Mouse (Mus musculus) heart, embryonic 10.5 days (tissue): ENCODE measurements at regions not wholly inside any gene's neighbourhood (a gene's known extent, or its start where the extent isn't known, plus 50 kb on each side); places are given as distances from the start of the nearest gene placed in this dataset.

Experiments used
- DNase-seq: peaks from one replicate; pipeline ENCODE4 v3.0.0-alpha.2; 2017; ENCODE audit warnings: low spot score
- H3K27ac ChIP-seq: fragments of 300-500 bp; sonication (generic); 2 replicates; pipeline ENCODE4 v1.5.1; 2016; ENCODE audit warnings: mild to moderate bottlenecking
- H3K27me3 ChIP-seq: fragments of 300-500 bp; sonication (generic); 2 replicates; pipeline ENCODE4 v1.6.1; 2016; ENCODE audit warnings: mild to moderate bottlenecking; ENCODE audit not compliant: poor library complexity, insufficient read depth, severe bottlenecking
- H3K36me3 ChIP-seq: fragments of 300-500 bp; sonication (generic); 2 replicates; pipeline ENCODE4 v1.6.1; 2016; ENCODE audit warnings: mild to moderate bottlenecking, moderate library complexity
- H3K4me1 ChIP-seq: fragments of 300-500 bp; sonication (generic); 2 replicates; pipeline ENCODE4 v1.6.1; 2016; ENCODE audit warnings: mild to moderate bottlenecking
- H3K4me3 ChIP-seq: fragments of 300-500 bp; sonication (generic); 2 replicates; pipeline ENCODE4 v1.5.1; 2016; ENCODE audit warnings: mild to moderate bottlenecking, moderate library complexity
- H3K9me3 ChIP-seq: fragments of 300-500 bp; sonication (generic); 2 replicates; pipeline ENCODE4 v1.6.1; 2016; ENCODE audit warnings: mild to moderate bottlenecking, moderate library complexity
- WGBS: fragments of 180-500 bp; shearing (Covaris S2); methylation state at CpG from one replicate; pipeline ENCODE4 v1.1.7; 2016; 5-methylcytosine and 5-hydroxymethylcytosine counted together

DNA sequence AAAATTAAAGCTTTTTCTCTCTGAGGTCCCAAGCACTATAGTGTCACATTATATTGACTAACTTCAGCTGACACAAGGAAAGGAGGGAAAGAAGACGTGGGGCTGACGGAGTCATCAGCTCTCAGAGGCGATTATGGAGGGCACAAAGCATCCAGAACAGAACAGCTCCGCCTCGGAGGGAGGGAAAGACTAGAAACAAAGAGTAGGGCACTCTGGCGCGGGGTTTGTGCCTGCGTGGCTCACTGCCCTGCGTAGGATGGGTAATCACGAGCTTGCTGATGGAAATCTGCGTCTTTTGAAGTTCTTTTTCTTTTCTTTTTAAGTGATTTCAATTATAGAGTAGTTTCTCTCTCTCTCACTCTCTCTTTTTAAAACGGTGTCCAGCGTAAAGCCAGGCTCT lies 243.5 kb upstream of the Gm10131 start:
- DNase-seq, result no peak
- H3K27me3 ChIP-seq, result no peaks in the 10 kb centered on the region
- H3K36me3 ChIP-seq, result no peaks in the 10 kb centered on the region
- H3K9me3 ChIP-seq, result no peaks in the 10 kb centered on the region
- no peak overlapping the region for H3K27ac ChIP-seq
- no peaks in the 10 kb centered on the region for H3K4me1 ChIP-seq
- 80% methylated on average over 13 of the region's 13 CpGs for WGBS
- no peak overlapping the region for H3K4me3 ChIP-seq

DNA sequence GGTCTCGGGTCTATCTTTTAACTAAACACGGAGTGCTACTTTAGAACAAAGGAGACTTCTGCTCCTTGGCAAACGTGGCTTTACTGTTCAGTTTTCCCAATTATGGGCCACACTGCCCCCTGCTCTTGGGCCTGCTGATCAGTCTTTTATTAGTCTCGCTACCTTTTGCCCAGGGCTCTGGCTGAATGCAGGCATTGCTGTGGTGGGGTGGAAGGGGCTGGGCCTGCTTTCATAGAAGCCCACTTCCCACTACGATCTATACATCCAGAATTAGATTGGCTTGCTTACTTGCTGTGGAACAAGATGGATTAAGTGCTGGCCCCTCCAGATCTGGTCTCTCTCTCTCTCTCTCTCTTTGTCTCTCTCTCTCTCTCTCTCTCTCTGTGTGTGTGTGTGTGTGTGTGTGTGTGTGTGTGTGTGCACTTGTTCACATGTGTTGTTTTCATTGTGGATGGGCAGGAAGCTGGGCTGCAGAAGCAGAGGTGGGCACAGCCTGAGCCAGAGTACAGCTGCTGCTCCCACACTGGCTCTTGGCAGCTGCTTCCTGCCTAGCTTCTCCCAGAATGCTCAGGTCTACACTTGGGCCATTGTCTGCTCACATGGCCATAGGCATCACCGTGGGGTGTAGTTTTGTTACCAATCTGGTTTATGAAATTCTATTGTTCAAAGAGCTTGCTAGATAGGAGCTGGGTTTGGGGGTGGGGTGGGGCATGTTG lies 241.8 kb upstream of the Gm10131 start:
- H3K4me1 ChIP-seq, result no peaks in the 10 kb centered on the region
- no peak for DNase-seq
- H3K27me3 ChIP-seq, result no peaks in the 10 kb centered on the region
- no peaks in the 10 kb centered on the region for H3K36me3 ChIP-seq
- WGBS, result 73% methylated on average over 6 of the region's 6 CpGs
- H3K4me3 ChIP-seq, result no peak overlapping the region
- H3K27ac ChIP-seq, result no peak overlapping the region
- no peaks in the 10 kb centered on the region for H3K9me3 ChIP-seq

DNA sequence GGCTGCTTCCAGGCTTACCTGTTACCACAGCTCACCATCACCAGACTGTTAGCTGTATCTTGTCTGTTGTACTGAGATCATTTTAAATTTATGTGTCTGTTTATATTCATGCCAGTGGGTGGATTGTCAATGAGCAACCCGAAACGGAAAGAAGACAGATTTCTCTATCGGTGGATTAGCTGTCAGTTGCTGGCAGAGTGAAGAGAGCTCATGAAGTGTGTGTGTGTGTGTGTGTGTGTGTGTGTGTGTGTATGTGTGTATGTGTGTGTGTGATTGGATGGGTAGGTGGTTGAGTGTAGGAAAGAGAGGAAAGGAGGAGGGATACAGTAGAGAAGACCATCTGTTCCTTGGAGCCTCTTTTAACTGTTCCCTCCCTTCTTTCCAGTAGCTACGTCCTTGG lies 223.3 kb upstream of the Gm10131 start:
- no peak overlapping the region for H3K27ac ChIP-seq
- no peaks in the 10 kb centered on the region for H3K36me3 ChIP-seq
- no peaks in the 10 kb centered on the region; the same call in 1 of the 2 replicates for H3K4me1 ChIP-seq
- H3K9me3 ChIP-seq, result no peaks in the 10 kb centered on the region
- 86% methylated on average over 4 of the region's 4 CpGs for WGBS
- no peak for DNase-seq
- no peaks in the 10 kb centered on the region for H3K27me3 ChIP-seq
- H3K4me3 ChIP-seq, result no peak overlapping the region

DNA sequence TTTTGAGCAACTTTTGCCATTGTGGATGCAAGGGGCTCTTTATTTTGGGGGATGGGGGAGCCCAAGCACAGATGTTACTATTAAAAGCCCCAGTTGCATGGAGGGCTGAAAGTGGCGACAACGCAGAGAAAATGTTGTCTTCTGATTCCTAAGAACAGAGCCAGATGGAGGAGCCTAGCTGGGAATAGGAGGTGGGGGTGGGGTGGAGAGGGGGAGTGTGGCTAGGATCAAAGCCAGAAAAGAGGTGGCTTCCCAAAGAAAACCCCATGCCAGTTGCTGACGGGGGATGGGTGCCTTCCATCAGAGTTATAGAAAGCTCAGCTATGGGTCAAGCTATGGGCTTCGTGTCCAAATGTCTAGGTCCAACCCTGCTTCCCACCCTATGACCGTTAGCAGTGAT lies 220.1 kb upstream of the Gm10131 start:
- Histone ChIP-seq H3K4me1 (no peaks in the 10 kb centered on the region; the same call in 1 of the 2 replicates), H3K36me3 (no peaks in the 10 kb centered on the region), H3K27me3 (peaks cover 6% of the 10 kb centered on the region; the same call in 1 of the 2 replicates), H3K27ac (no peak overlapping the region), H3K9me3 (no peaks in the 10 kb centered on the region), H3K4me3 (no peak overlapping the region)
- no peak for DNase-seq
- WGBS, result 35% methylated on average over 5 of the region's 5 CpGs

DNA sequence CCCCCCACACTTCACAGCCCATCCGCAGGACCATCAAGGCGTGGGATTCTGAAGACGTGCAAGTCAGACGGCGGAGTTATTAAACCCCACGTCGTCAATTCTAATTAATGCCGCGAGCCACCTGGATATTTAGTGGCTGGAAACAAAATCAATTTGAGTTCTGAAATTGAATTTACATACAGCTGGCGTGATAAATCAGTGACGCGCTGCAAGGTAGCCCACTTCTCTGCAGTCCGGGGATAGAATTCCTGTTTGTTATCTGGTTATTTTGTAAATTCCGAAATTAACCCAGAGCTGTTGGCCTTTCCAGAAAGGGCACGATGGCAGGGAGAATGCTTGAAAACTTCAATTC lies 215.1 kb upstream of the Gm10131 start:
- peaks cover 6% of the 10 kb centered on the region; the same call in 1 of the 2 replicates for H3K27me3 ChIP-seq
- H3K36me3 ChIP-seq, result no peaks in the 10 kb centered on the region
- no peak overlapping the region for H3K27ac ChIP-seq
- no peaks in the 10 kb centered on the region for H3K9me3 ChIP-seq
- H3K4me3 ChIP-seq, result peak overlapping the region; percentile 59
- peaks cover 11% of the 10 kb centered on the region for H3K4me1 ChIP-seq
- 10% methylated on average over 15 of the region's 15 CpGs for WGBS
- no peak for DNase-seq

DNA sequence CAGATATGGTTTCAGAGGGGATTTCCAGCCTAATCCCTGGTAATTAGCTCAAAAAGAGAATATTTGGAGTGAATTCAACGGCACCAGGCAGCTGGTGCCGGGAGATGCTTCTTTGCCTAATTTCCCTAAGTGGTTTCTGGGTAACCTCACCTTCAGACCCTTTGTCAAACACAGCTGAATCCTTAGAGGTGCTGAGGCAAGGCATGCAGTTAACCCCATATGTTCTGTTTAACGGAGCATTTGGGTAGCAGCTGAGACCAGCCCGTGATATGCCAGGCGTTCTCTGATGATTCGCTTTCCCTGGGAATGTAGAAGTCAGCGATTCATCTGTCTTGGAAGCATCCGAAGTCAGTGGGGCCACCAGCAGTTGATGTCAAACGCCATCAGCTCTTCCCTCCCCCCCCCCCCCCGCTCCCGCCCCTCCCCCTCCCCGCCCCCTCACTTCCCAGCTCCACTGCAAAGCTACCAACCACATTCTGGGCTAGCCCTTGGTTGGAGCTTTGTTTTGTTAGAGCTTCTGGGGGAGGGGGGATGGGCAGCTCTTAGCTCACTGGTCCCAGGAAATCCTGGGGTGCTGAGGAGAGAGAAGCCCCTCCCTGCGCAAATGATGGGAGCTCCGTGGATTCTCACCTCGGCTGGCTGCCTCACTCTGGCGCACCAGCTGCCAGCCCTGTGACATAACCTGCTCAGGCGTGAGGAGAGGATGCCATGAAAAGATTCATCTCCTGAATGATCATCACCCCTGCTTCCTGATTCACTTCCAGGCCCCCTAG lies 214.5 kb upstream of the Gm10131 start:
- DNase-seq, result no peak
- Histone ChIP-seq H3K36me3 (no peaks in the 10 kb centered on the region), H3K27ac (peak overlapping the region; percentile 69), H3K27me3 (peaks cover 6% of the 10 kb centered on the region; the same call in 1 of the 2 replicates), H3K4me3 (peak overlapping the region; percentile 59), H3K4me1 (peaks cover 11% of the 10 kb centered on the region), H3K9me3 (no peaks in the 10 kb centered on the region)
- 2% methylated on average over 15 of the region's 17 CpGs for WGBS

DNA sequence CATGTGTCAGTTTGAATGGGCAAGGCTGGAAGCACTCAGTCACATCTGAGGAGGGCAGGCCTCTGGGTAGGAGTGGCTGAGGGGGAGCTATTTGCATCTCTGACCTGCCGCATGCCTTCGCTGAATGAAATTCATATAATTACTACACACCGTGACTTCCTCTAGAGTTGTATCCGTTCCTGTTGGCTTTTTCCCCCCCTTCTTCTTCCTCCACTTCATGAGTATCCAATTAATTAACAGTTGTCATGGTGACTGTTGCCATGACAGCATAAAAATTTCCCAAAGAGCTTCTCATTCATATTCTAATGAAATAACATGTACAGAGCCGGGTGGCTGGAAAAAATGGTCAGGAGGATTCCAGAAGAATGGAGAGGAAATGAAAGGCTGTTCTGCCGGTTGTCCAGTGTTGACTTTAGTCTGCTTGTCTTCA lies 208.6 kb upstream of the Gm10131 start:
- Histone ChIP-seq H3K36me3 (no peaks in the 10 kb centered on the region), H3K27ac (no peak overlapping the region), H3K4me1 (no peaks in the 10 kb centered on the region), H3K9me3 (no peaks in the 10 kb centered on the region), H3K27me3 (no peaks in the 10 kb centered on the region), H3K4me3 (no peak overlapping the region)
- no peak for DNase-seq
- WGBS, result 77% methylated on average over 6 of the region's 6 CpGs

DNA sequence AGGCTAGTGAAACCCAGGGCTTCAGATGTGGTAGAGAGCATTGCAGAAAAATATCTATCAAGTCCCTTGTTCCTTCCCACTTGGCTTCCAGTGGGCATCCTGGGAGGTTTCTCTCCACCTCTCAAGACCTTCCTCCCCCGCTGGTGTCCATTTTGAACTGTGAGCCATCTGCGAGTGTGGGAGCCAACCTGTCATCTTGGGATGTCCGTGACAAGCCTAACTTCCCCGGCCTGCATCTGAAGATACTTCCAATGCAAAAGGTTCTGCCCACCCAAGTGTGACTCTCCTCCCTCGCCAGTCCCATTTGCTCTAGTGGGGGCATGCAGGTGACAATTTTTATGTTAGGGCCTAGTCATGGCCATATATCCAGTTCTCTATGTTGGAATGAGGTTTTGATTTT lies 208.2 kb upstream of the Gm10131 start:
- H3K9me3 ChIP-seq, result no peaks in the 10 kb centered on the region
- no peaks in the 10 kb centered on the region for H3K27me3 ChIP-seq
- DNase-seq, result no peak
- no peaks in the 10 kb centered on the region for H3K36me3 ChIP-seq
- no peak overlapping the region for H3K4me3 ChIP-seq
- H3K27ac ChIP-seq, result no peak overlapping the region
- 86% methylated on average over 5 of the region's 5 CpGs for WGBS
- H3K4me1 ChIP-seq, result no peaks in the 10 kb centered on the region

DNA sequence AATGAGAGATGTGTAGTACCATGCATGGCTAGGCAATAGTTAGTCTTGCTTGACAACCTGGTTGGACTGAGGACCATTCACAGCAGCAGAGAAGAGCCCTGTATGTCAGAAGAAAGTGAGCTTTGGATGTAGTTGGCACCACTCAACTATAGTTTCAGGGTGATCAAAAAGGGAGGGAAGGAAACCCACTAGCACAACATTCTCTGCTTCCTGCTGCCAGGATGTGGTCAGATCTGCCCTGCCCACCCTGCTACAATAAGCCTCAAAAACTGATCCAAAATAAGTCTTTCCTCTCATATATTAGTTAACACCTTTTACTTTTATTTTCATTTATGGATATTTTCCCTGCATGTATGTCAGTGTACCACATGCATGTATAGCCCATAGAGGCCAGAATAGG lies 203.7 kb upstream of the Gm10131 start:
- no peaks in the 10 kb centered on the region for H3K9me3 ChIP-seq
- no peaks in the 10 kb centered on the region for H3K4me1 ChIP-seq
- H3K36me3 ChIP-seq, result no peaks in the 10 kb centered on the region
- no peak overlapping the region for H3K27ac ChIP-seq
- H3K27me3 ChIP-seq, result no peaks in the 10 kb centered on the region
- no peak overlapping the region for H3K4me3 ChIP-seq
- DNase-seq, result no peak

DNA sequence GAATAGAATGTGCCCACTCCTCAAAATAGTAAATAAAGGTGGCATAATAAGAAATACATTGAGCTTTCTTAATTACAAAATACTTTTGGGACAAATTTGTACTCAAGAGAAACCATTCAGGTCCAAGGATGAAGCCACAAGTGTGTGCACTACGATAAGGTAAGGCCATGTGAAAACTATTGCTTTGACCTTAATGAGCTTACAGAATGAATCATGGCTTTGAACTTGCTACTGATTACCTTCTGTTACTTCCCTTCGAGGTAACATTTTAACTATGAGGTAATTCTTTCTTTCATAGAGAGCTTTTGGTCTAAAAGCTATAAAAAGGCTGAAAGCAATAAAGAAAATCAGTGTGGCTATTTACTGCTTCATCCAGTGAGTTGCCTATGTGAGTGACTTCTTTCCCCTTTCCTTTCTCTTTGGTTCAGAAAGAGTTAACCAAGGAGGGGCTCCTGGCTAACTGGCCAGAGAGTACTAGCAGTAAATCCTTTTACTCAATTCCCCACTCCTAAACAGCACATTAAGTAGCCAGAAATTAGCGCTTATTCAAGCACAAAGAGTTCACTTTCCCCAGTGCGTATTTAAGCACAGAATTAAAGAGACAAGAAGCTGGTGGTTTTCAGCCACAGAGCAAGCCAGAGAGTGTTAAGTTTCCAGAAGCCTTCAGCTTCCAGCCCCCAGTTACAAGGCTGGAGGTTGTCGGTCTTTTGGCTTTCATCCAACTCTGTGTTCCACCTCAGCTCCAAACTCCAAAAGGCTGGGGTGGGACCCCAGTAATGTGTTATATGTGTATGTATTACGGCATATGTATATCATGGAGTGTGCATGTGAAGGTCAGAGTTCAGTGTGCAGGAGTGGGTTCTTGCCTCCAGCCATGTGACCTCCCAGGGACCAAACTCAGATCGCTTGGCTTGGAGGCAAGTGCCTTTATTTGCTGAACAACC lies 194.3 kb upstream of the Gm10131 start:
- no peak overlapping the region for H3K4me3 ChIP-seq
- no peaks in the 10 kb centered on the region for H3K9me3 ChIP-seq
- no peak for DNase-seq
- no peaks in the 10 kb centered on the region for H3K36me3 ChIP-seq
- peaks cover 3% of the 10 kb centered on the region for H3K4me1 ChIP-seq
- H3K27ac ChIP-seq, result no peak overlapping the region
- 59% methylated on average over 7 of the region's 7 CpGs for WGBS
- H3K27me3 ChIP-seq, result no peaks in the 10 kb centered on the region

DNA sequence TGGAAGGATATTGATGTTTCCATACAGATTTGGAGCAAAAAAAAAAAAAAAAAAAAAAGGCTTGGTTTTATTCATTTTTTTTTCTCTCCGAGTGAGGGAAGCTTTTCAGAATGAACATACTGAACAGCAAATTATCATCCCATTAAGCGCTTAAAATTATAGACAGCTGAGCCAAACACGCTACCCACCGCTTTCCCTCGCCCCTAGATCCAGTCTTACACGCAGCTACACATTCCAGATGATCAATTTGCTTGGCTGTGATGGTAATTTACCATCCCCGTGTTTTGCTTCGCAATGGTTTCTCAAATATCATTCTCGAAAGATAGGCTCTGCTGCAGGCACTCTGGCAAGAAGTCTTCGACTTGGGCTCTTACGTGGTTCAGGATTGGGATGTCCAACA lies 192.3 kb upstream of the Gm10131 start:
- Histone ChIP-seq H3K4me1 (peaks cover 11% of the 10 kb centered on the region), H3K9me3 (no peaks in the 10 kb centered on the region), H3K27me3 (no peaks in the 10 kb centered on the region), H3K36me3 (no peaks in the 10 kb centered on the region), H3K4me3 (no peak overlapping the region), H3K27ac (no peak overlapping the region)
- DNase-seq, result no peak
- WGBS, result 90% methylated on average over 11 of the region's 11 CpGs

DNA sequence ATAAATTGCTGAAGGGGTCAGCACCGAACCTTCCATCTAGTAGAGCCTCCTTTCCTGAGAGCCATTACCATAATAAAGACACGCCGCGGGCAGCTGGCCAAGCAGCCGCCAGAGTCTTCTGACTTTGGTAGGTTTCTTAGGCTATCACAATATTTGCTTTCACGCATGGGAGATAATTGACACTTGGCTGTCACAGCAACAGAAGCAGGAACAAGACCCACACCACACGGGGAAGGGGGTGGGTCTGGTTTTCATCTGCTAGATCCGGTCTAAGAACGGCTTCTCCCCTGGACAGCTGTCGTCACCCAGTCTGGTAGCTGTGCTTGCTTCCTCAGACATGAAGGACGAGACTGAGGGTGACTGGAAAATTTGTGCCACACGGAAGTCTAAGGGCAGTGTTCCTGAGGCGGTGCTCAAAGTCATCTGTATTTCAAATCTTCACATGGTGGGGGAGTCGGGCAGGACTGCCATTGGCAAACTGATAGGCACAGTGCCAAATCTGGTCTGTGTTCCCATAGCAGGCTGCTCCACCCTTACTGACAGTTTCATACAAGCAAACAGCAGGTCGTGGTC lies 188.9 kb upstream of the Gm10131 start:
- Histone ChIP-seq H3K9me3 (no peaks in the 10 kb centered on the region), H3K4me1 (peaks cover 11% of the 10 kb centered on the region), H3K27ac (no peak overlapping the region), H3K4me3 (peak overlapping the region; percentile 13; the same call in 1 of the 2 replicates), H3K36me3 (no peaks in the 10 kb centered on the region), H3K27me3 (no peaks in the 10 kb centered on the region)
- 32% methylated on average over 15 of the region's 15 CpGs for WGBS
- peak; percentile 83 for DNase-seq
